Mouse (Mus musculus) E14TG2a.4 (cell line): ENCODE results near the gene Galnt15.
"Not testable (repeated sequence)": the region's sequence is repeated elsewhere in the genome, so short reads cannot be mapped to it uniquely, and the experiment has no call there.

Experiments used
- H3K27me3 ChIP-seq: 2 replicates; pipeline ENCODE4 v1.6.1; 2014; ENCODE audit warnings: low read length, control low read depth; ENCODE audit not compliant: insufficient read depth
- H3K36me3 ChIP-seq: 2 replicates; pipeline ENCODE4 v1.6.1; 2014; ENCODE audit warnings: low read length, control low read depth; ENCODE audit not compliant: insufficient read depth
- H3K4me1 ChIP-seq: replicated peaks from 2 replicates; pipeline ENCODE4 v1.6.1; 2014; ENCODE audit warnings: low read depth, low read length, control low read depth
- H3K4me3 ChIP-seq: replicated peaks from 2 replicates; pipeline ENCODE4 v1.5.1; 2014; ENCODE audit warnings: mild to moderate bottlenecking, low read length
- H3K9me3 ChIP-seq: 2 replicates; pipeline ENCODE4 v1.6.1; 2014; ENCODE audit warnings: low read length, control low read depth
- CTCF ChIP-seq: conservative IDR thresholded peaks from 2 replicates; pipeline ENCODE4 v1.5.1; 2014; ENCODE audit warnings: low read length
- NANOG ChIP-seq: IDR thresholded peaks from 2 replicates; pipeline ENCODE4 v1.6.1; 2014; ENCODE audit warnings: borderline replicate concordance, low read length, mixed read lengths
- POU5F1 ChIP-seq: IDR thresholded peaks from 2 replicates; pipeline ENCODE4 v1.6.1; 2014; ENCODE audit warnings: low read length, borderline replicate concordance

Gene Galnt15

GRCm38 (mm10) chr14:32086226-32086625 is 57.4 kb downstream of the Galnt15 start:
- Histone ChIP-seq H3K36me3 (peaks cover 53% of the 10 kb centered on the region), H3K4me3 (peak overlapping the region; percentile 84), H3K27me3 (no peaks in the 10 kb centered on the region), H3K9me3 (no peaks in the 10 kb centered on the region), H3K4me1 (peaks cover 62% of the 10 kb centered on the region)
- no peak for TF ChIP-seq NANOG

GRCm38 (mm10) chr14:32087584-32088248 is 58.9 kb downstream of the Galnt15 start:
- Histone ChIP-seq H3K4me1 (peaks cover 58% of the 10 kb centered on the region), H3K4me3 (peak overlapping the region; percentile 84), H3K36me3 (peaks cover 53% of the 10 kb centered on the region)
- not testable (repeated sequence) for H3K9me3 ChIP-seq, H3K27me3 ChIP-seq

GRCm38 (mm10) chr14:32091124-32091523 is 62.3 kb downstream of the Galnt15 start:
- TF ChIP-seq NANOG, result no peak
- Histone ChIP-seq H3K4me1 (peaks cover 49% of the 10 kb centered on the region), H3K36me3 (peaks cover 75% of the 10 kb centered on the region), H3K4me3 (no peak overlapping the region), H3K27me3 (no peaks in the 10 kb centered on the region), H3K9me3 (no peaks in the 10 kb centered on the region)

GRCm38 (mm10) chr14:32091704-32092103 is 62.9 kb downstream of the Galnt15 start:
- Histone ChIP-seq H3K9me3 (no peaks in the 10 kb centered on the region), H3K27me3 (no peaks in the 10 kb centered on the region), H3K4me1 (peaks cover 44% of the 10 kb centered on the region), H3K36me3 (peaks cover 81% of the 10 kb centered on the region), H3K4me3 (no peak overlapping the region)
- no peak for TF ChIP-seq NANOG
- TF ChIP-seq CTCF, result no peak
- no peak for TF ChIP-seq POU5F1

GRCm38 (mm10) chr14:32093018-32093417 is 64.2 kb downstream of the Galnt15 start:
- H3K36me3 ChIP-seq, result peaks cover 94% of the 10 kb centered on the region
- H3K4me1 ChIP-seq, result peaks cover 33% of the 10 kb centered on the region
- H3K9me3 ChIP-seq, result no peaks in the 10 kb centered on the region
- H3K4me3 ChIP-seq, result no peak overlapping the region
- no peaks in the 10 kb centered on the region for H3K27me3 ChIP-seq
- TF ChIP-seq POU5F1 (no peak), NANOG (no peak), CTCF (no peak)

GRCm38 (mm10) chr14:32093500-32094117 is 64.8 kb downstream of the Galnt15 start:
- Histone ChIP-seq H3K27me3 (no peaks in the 10 kb centered on the region), H3K4me3 (no peak overlapping the region), H3K9me3 (no peaks in the 10 kb centered on the region), H3K36me3 (peaks cover 97% of the 10 kb centered on the region), H3K4me1 (peaks cover 29% of the 10 kb centered on the region)
- no peak for TF ChIP-seq POU5F1
- TF ChIP-seq NANOG, result no peak
- no peak for TF ChIP-seq CTCF

GRCm38 (mm10) chr14:32095646-32096045 is 66.9 kb downstream of the Galnt15 start:
- Histone ChIP-seq H3K9me3 (no peaks in the 10 kb centered on the region), H3K36me3 (peaks cover 100% of the 10 kb centered on the region), H3K4me3 (no peak overlapping the region), H3K27me3 (no peaks in the 10 kb centered on the region), H3K4me1 (peaks cover 11% of the 10 kb centered on the region)
- TF ChIP-seq CTCF (no peak), POU5F1 (no peak), NANOG (no peak)

GRCm38 (mm10) chr14:32096740-32097139 is 68.0 kb downstream of the Galnt15 start:
- H3K4me1 ChIP-seq, result peaks cover under 1% of the 10 kb centered on the region
- TF ChIP-seq CTCF, result no peak
- TF ChIP-seq NANOG, result no peak
- no peak for TF ChIP-seq POU5F1
- H3K36me3 ChIP-seq, result peaks cover 97% of the 10 kb centered on the region
- H3K9me3 ChIP-seq, result no peaks in the 10 kb centered on the region
- H3K27me3 ChIP-seq, result no peaks in the 10 kb centered on the region
- H3K4me3 ChIP-seq, result no peak overlapping the region

GRCm38 (mm10) chr14:32097691-32098090 is 68.9 kb downstream of the Galnt15 start:
- no peak overlapping the region for H3K4me3 ChIP-seq

More at GRCm38 (mm10) chr14:32097691-32098090, 68.9 kb downstream of the Galnt15 start:
- Histone ChIP-seq H3K9me3 (no peaks in the 10 kb centered on the region), H3K36me3 (peaks cover 97% of the 10 kb centered on the region), H3K27me3 (no peaks in the 10 kb centered on the region), H3K4me1 (peaks cover 9% of the 10 kb centered on the region)
- TF ChIP-seq CTCF, result no peak
- no peak for TF ChIP-seq NANOG
- no peak for TF ChIP-seq POU5F1
